Mouse (Mus musculus) urinary bladder, postnatal 14 days (tissue): ENCODE measurements around the gene Plppr3.

Source experiments
- DNase-seq: peaks from one replicate; pipeline ENCODE4 v3.0.0; 2021; ENCODE audit warnings: low spot score

The Plppr3 gene

GRCm38 (mm10) chr10:79874290-79874862, at the start of gene Plppr3, which contains the start of gene Prtn3:
Gene Plppr3 (minus strand): TSS chr10:79874634.
Gene Prtn3 (plus strand): TSS chr10:79874476.
- no peak for DNase-seq

DNA sequence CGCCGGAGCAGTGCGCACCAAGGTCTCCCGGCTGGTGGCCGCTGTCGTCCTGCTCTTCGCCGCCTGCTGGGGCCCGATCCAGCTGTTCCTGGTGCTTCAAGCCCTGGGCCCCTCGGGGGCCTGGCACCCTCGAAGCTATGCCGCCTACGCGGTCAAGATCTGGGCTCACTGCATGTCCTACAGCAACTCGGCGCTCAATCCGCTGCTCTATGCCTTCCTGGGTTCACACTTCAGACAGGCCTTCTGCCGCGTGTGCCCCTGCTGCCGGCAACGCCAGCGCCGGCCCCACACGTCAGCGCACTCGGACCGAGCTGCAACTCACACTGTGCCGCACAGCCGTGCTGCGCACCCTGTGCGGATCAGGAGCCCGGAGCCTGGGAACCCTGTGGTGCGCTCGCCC, 47.1 kb upstream of the Plppr3 start:
- no peak for DNase-seq

- no peak for DNase-seq
Measured at GRCm38 (mm10) chr10:79920958-79921535, 46.6 kb upstream of the Plppr3 start, which contains the start of gene R3hdm4. Gene R3hdm4 (minus strand): TSS chr10:79921208.

GRCm38 (mm10) chr10:79920056-79920890, 45.8 kb upstream of the Plppr3 start:
- no peak for DNase-seq

- DNase-seq: peak; percentile 46
Measured at GRCm38 (mm10) chr10:79919251-79919849, 44.9 kb upstream of the Plppr3 start.

DNA sequence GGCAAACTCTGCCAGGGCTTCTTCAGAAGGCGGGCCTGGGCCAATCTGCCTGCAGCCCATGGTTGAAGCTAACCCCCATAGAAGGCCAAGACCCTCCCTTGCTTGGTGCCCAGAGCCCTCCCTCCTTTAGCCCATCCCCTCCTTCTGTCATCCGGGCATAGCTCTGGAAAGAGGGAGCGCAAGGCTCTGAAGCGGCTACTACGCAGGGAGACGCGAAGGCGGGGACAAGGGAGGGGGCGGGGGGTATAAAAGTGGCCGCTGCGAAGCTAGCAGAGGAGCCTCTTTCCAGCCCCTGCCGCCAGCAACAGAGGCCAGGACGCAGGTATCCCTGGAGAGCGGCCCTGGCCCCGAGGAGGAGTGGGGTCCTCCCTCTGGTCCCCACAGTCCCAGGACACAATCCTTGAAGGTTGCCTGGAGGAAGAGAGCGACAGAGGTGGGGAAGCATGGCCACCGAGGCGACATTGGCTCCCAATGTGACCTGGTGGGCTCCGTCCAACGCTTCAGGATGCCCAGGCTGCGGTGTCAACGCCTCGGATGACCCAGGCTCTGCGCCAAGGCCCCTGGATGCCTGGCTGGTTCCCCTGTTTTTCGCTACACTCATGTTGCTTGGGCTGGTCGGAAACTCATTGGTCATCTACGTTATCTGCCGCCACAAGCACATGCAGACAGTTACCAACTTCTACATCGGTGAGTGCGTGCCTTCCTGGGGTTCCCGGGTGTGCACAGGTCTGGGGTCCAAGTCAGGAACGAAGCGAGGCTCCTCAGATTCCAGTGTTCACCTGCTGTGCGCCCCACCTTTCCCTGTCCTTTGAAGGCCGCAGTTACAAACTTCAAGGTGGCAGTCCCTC, 44.0 kb upstream of the Plppr3 start:
- no peak for DNase-seq

GRCm38 (mm10) chr10:79917532-79918100, 43.2 kb upstream of the Plppr3 start:
- no peak for DNase-seq

- DNase-seq: peak; percentile 91
Measured at GRCm38 (mm10) chr10:79916808-79917531, 42.5 kb upstream of the Plppr3 start, which contains the start of gene Kiss1r. Gene Kiss1r (plus strand): TSS chr10:79916971.

DNA sequence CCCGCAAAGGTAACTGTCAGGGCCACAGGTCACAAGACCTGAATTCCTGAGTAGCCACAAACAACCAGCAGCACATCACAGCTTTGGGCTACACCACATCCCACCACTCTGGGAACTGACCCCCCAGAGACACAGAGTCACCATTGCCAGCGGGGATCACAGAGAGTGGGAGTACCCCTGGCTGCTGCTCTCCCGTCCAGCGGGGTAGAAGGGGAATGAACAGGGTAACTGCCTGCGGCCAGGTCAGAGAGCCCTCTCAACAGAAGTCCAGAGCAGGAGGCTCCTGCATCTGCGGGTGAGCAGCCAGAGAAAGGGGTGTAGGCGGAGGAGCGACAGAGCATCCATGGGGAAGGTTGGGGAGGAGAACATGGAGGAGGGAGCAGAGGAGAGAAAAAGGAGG, 41.6 kb upstream of the Plppr3 start:
- no peak for DNase-seq

- DNase-seq: peak; percentile 53
Measured at GRCm38 (mm10) chr10:79914948-79915596, 40.6 kb upstream of the Plppr3 start.

DNA sequence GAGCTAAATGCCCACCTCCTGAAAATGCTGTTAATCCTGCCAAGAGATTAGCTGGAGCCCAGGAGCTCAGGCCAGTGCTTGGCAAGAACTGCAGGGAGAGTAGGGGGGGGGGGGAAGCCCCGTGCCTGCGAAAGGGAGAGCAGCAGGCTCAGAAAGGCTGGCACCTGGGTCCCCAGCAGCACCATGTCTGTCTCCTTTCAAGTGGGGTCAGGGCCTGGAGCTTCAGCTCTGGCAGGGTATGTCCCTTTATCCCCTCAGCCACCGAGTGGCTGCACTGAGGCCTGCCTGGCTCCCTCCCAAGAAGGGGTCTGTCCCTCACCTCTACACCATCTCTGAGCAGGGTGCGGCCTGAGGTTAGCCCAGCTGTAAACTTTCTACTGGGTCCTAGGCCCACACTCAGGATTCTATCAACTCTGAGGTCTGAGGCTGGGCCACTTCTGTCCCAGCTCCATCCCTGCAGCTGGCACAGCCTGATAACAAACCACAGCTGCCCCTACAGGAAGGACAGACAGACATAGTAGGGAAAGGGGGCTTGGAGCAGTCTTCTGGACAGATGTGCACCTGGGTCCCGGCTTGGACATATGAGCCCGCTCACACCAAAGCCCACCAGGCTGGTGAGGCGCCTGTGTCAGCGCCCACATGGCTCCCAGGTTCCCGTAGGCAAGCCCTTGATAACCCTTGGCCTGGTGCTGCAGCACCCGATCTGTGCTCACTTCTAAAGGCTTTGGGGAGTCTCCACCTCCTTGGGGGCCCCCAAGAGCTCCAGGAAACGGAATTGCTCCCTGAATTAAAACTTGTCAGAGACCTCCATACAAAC, 39.9 kb upstream of the Plppr3 start:
- DNase-seq: no peak

- DNase-seq: no peak
Measured at GRCm38 (mm10) chr10:79912412-79912811, 38.0 kb upstream of the Plppr3 start.

- no peak for DNase-seq
Measured at GRCm38 (mm10) chr10:79910556-79910955, 36.1 kb upstream of the Plppr3 start, which contains the start of gene Gm26602. Gene Gm26602 (plus strand): TSS chr10:79910856.

- DNase-seq: no peak
Measured at GRCm38 (mm10) chr10:79909092-79909922, 34.9 kb upstream of the Plppr3 start.

DNA sequence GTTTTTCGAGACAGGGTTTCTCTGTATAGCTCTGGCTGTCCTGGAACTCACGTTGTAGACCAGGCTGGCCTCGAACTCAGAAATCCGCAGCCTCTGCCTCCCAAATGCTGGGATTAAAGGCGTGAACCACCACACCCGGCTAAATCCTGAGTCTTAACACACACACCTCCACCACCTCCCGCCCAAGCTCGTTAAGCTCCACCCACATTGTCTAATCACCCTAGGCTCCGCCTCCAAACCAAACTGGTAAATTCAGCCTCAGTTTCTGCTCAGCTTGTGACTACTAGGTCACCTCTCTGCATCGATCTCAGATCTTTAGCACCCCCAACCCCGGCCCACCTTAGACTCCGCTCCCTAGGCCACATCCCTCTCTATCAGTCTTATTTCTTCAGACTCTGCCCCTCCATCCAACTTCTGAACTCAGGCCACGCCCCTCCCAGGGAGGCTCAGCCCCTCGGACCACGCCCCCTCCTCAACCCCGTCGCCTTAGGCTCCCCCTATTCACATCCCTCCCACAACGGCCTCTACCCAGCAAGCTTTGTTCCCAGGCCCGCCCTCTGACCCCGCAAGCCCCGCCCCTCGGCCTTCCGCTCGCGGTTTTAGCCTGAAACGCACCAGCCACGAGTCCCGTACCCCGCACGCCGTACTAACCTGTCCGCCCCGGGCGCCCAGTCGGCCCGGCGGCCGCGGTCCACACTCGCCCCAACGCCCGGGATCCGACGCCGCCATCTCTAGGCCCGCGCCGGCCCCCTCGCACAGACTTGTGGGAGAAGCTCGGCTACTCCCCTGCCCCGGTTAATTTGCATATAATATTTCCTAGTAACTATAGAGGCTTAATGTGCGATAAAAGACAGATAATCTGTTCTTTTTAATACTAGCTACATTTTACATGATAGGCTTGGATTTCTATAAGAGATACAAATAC, 34.0 kb upstream of the Plppr3 start, which contains the start of gene Med16:
Gene Med16 (minus strand): TSS at position 757 of the 925 bp plus-strand sequence.
- peak; percentile 97 for DNase-seq

DNA sequence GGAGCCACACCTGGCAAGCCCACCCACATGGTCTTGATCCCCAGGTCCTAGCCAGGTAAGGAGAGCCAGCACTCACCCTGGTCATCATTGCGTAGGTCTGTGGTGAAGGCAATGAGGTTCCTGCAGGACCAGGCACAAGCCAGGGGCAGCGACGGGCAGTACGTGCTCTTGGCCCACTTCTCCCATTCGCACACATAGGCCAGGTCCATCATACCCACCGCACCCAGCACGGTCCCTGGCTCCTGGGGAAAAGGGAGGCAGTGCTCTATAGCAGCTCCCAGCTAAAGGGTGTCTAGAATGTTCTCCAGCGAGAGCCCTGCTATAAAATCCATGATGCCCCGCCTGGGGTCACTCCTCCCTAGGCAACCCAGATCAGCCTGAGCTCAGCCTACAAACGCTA, 33.0 kb upstream of the Plppr3 start:
- no peak for DNase-seq

DNA sequence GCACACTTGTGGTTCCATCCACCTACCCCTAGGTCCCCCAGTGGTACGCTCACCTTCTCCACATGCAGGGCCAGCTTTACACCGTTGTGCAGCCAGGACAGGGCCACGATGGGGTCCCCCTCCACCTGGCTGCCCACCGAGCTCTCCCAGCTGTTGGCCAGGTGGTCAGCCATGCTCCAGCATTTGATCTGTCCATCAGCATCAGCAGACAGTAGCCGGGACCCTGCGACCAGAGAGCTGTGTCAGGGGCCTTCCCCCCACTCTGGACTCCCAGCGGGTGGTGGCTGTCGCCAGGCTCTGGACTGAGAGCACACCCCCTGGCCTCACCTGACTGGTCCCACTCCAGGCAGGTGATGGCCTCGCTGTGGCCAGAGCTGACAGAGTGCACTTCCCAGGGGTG, 32.3 kb upstream of the Plppr3 start:
- DNase-seq: no peak
